Mouse (Mus musculus) C2C12 (cell line): ENCODE results near the gene Dennd4b.

Experiments used
- CEBPB ChIP-seq: IDR thresholded peaks from one replicate; pipeline ENCODE4 v1.6.1; 2011; ENCODE audit warnings: low read depth, mild to moderate bottlenecking, control low read depth, moderate library complexity
- CTCF ChIP-seq: IDR thresholded peaks from one replicate; pipeline ENCODE4 v1.5.1; 2011; ENCODE audit not compliant: control insufficient read depth, insufficient read depth, insufficient read length
- MAX ChIP-seq: IDR thresholded peaks from one replicate; pipeline ENCODE4 v1.6.1; 2011; ENCODE audit warnings: mild to moderate bottlenecking, control low read depth
- MYOD1 ChIP-seq: IDR thresholded peaks from one replicate; pipeline ENCODE4 v1.6.1; 2011; ENCODE audit warnings: low read depth; ENCODE audit not compliant: control insufficient read depth, insufficient read length
- USF1 ChIP-seq: IDR thresholded peaks from one replicate; pipeline ENCODE4 v1.6.1; 2011; ENCODE audit warnings: low read depth, mild to moderate bottlenecking, control low read depth, moderate library complexity

DNA sequence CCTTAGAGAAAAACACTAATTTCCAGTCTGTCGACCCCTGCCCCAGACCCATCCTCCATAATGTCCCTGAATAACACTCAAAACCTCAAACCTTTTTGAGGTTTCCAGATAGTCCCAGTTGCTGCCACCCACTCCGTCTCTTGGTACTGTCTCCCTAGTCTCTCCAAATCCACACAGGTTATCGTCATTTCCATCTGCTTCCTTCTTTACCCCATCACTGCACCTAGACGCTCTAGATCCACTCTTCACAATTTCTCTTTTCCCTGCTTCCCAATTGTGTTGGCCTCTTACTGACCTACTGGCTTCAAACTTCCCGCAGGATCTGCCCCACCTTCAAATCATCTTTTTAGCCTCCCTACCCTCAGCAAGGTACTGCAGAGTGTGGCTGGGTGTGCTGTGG, 43.9 kb upstream of the Dennd4b start:
- TF ChIP-seq MYOD1 (no peak), CTCF (no peak), USF1 (no peak), MAX (no peak), CEBPB (no peak)
